In genomic region chr11:114152716-114153115, GRCm38 (mm10) we compare ENCODE assay signal across 9 mouse cellular contexts.
DNase-seq lines count a peak whose midpoint lies in the region; ATAC-seq lines count a peak whose summit lies in the region.
"Had no signal": no experiment of that assay in that cellular context is flagged by ENCODE, and none has a peak within 500 bp of the region (broad histone marks: within the 10 kb centered on the region; RNA-seq: fewer than 3 reads in every experiment).

No protein-coding gene starts in this region.

- H3K27me3 ChIP-seq in heart, embryonic 11.5 days (ENCODE audit: control insufficient read depth, insufficient read depth, low read length): no peaks in the 10 kb centered on the region
- 0 out of 2 replicates have a peak, but pooled peaks cover 3% of the 10 kb centered on the region for H3K27me3 ChIP-seq in heart, embryonic 12.5 days (replicated peaks)
- no peaks in the 10 kb centered on the region for H3K27me3 ChIP-seq in hindbrain, embryonic 11.5 days (ENCODE audit: control insufficient read depth, insufficient read depth, low read length)

- H3K4me3 ChIP-seq in heart, embryonic 11.5 days (ENCODE audit: low read depth, low read length): no peak overlapping the region
- no peak overlapping the region for H3K4me3 ChIP-seq in heart, embryonic 12.5 days
- H3K4me3 ChIP-seq in hindbrain, embryonic 11.5 days (ENCODE audit: low read depth, low read length): no peak overlapping the region
- H3K4me3 ChIP-seq: hindbrain, embryonic 10.5 days had no signal

- ATAC-seq in heart, embryonic 11.5 days (replicated peaks; ENCODE audit: insufficient number of reproducible peaks, low FRiP score, low TSS enrichment): no peak
- no peak for ATAC-seq in heart, embryonic 12.5 days (ENCODE audit: insufficient number of reproducible peaks, low FRiP score)
- no peak for ATAC-seq in hindbrain, embryonic 11.5 days (ENCODE audit: low FRiP score)
- no peak for ATAC-seq in activated CD4-positive, CD25-positive, alpha-beta regulatory T cell, adult 4 months

- H3K9ac ChIP-seq in heart, embryonic 11.5 days (ENCODE audit: low read depth, low read length): 0 out of 2 replicates have a peak overlapping the region, but pooled peaks have one; percentile 7
- no peak overlapping the region for H3K9ac ChIP-seq in heart, embryonic 12.5 days
- H3K9ac ChIP-seq in hindbrain, embryonic 11.5 days (ENCODE audit: low read depth, low read length): no peak overlapping the region

- no peaks in the 10 kb centered on the region for H3K9me3 ChIP-seq in heart, embryonic 11.5 days (replicated peaks; ENCODE audit: control insufficient read depth, low read length)
- no peaks in the 10 kb centered on the region for H3K9me3 ChIP-seq in heart, embryonic 12.5 days (replicated peaks)
- no peaks in the 10 kb centered on the region for H3K9me3 ChIP-seq in hindbrain, embryonic 11.5 days (ENCODE audit: control insufficient read depth, low read length)
- H3K9me3 ChIP-seq: hindbrain, embryonic 10.5 days had no signal

- H3K4me1 ChIP-seq in heart, embryonic 11.5 days (ENCODE audit: control insufficient read depth, insufficient read depth, low read length): no peaks in the 10 kb centered on the region
- no peaks in the 10 kb centered on the region for H3K4me1 ChIP-seq in heart, embryonic 12.5 days (replicated peaks)
- H3K4me1 ChIP-seq in hindbrain, embryonic 11.5 days (replicated peaks; ENCODE audit: control insufficient read depth, insufficient read depth, low read length): no peaks in the 10 kb centered on the region

- H3K27ac ChIP-seq in heart, embryonic 11.5 days (ENCODE audit: low read depth, low read length): no peak overlapping the region
- H3K27ac ChIP-seq in heart, embryonic 12.5 days (ENCODE audit: poor library complexity, severe bottlenecking): no peak overlapping the region
- no peak overlapping the region for H3K27ac ChIP-seq in hindbrain, embryonic 11.5 days (ENCODE audit: low read depth, low read length)
- H3K27ac ChIP-seq: hindbrain, embryonic 10.5 days had no signal

- no peak overlapping the region for H3K4me2 ChIP-seq in heart, embryonic 11.5 days
- no peak overlapping the region for H3K4me2 ChIP-seq in heart, embryonic 12.5 days
- no peak overlapping the region for H3K4me2 ChIP-seq in hindbrain, embryonic 11.5 days (replicated peaks; ENCODE audit: low read depth, low read length)

- DNase-seq in cerebellum, adult 9-10 months: peak; percentile 61
- peak; percentile 28 to 47 for DNase-seq in layer of hippocampus, postnatal 36 days
- DNase-seq in right cerebral cortex, adult 18-20 months: peak; percentile 77
- DNase-seq in kidney, postnatal 4 days: no peak
- no peak for DNase-seq in hindbrain, embryonic 11.5 days (ENCODE audit: low spot score)

- WGBS in heart, embryonic 11.5 days (ENCODE audit: insufficient replicate concordance): 79% methylated on average over 15 of the region's 15 CpGs
- WGBS in heart, embryonic 12.5 days: 77% methylated on average over 15 of the region's 15 CpGs
- 88% methylated on average over 15 of the region's 15 CpGs for WGBS in hindbrain, embryonic 11.5 days

- no peaks in the 10 kb centered on the region for H3K36me3 ChIP-seq in heart, embryonic 11.5 days (ENCODE audit: control insufficient read depth, insufficient read depth, low read length)
- no peaks in the 10 kb centered on the region for H3K36me3 ChIP-seq in heart, embryonic 12.5 days
- H3K36me3 ChIP-seq in hindbrain, embryonic 11.5 days (ENCODE audit: control insufficient read depth, insufficient read depth, low read length): no peaks in the 10 kb centered on the region
- H3K36me3 ChIP-seq: hindbrain, embryonic 10.5 days had no signal

Comparison
In these comparisons a context has a peak if more than half of its experiments do, and no peak if none do; other contexts are left out.
1. DNase-seq: peak in cerebellum, adult 9-10 months (single experiment), layer of hippocampus, postnatal 36 days (2 of 2) and right cerebral cortex, adult 18-20 months (single experiment); none in kidney, postnatal 4 days (0 of 2) and hindbrain, embryonic 11.5 days (single experiment).